Mouse (Mus musculus) G1E (cell line): ENCODE measurements around the gene Sorcs2.

ENCODE experiments used
- CTCF ChIP-seq: IDR thresholded peaks from 2 replicates; pipeline ENCODE4 v1.5.1; 2012; ENCODE audit warnings: low read depth, low read length, inconsistent platforms, mixed read lengths
- GATA1 ChIP-seq: IDR thresholded peaks from 2 replicates; pipeline ENCODE4 v1.6.1; 2012; ENCODE audit warnings: borderline replicate concordance, low read length, inconsistent platforms, mixed read lengths
- POLR2AphosphoS5 ChIP-seq: IDR thresholded peaks from 2 replicates; pipeline ENCODE4 v1.6.1; 2012; ENCODE audit warnings: low read depth, low read length, inconsistent platforms; ENCODE audit not compliant: insufficient replicate concordance
- TAL1 ChIP-seq: conservative IDR thresholded peaks from 2 replicates; pipeline ENCODE4 v1.6.1; 2012; ENCODE audit warnings: low read depth, low read length, inconsistent platforms, mixed read lengths

DNA sequence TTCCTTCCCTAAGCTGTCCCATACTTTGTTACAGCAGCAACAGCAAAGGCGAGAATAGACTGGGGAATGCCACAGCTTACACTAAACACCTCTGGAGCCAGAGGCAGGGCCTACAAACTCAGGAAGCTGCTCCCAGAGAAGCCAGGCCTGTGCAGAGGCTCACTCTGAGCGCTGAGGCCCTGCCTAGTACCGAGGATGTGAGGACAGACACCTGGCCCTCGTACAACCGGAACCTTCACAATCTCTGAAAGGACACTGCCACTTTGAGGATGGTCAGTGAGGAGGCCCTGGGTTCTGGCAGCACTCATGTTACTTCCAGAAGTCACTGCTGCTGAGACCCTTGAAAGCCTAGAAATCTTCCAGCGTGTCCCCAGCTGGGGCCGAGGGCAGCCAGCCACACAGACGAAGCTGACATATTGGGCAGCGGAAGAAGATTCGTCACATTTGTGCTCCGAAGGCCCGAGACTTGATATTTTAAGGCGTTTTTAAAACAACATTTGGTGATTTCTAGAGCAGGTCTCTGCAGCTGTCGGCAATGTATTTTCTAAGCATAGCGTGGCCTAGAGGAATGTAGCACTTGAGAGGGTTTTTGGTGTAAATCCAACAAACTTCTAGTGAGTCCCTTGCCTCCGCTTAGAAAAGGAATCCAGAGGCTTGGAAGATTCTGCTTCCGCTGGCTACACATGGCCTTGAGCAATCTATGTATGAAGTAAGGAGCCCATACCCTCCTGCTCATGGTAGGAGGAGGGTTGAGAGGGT, 145.0 kb downstream of the Sorcs2 start:
- TF ChIP-seq CTCF (no peak), TAL1 (no peak), GATA1 (no peak), POLR2AphosphoS5 (no peak)
